Mouse (Mus musculus): ENCODE measurements around the gene Prune2.

DNA sequence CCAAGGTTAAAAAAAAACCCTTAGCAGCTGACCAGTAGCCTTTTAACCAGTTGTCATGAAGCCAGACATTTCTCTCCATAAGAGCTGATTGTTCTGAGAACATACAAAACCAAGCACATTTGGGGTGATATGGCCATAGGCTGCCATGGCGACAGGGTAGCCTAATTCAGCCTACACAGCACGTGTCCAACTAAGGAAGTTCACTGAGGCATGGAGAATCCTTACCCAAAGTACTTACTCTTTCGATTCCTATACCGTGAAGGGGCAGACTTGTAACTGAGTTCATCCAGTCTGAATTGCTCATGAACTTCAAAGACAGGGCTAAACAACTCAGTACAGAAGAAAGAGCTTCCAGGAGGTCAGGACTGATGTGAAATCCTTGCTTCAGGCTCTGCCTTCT is 299.6 kb downstream of the Prune2 start:
- TF ChIP-seq CTCF (IDR thresholded peaks at IDR 0.05; ENCODE audit: low read depth) (no peak), EP300 (IDR thresholded peaks at IDR 0.05; ENCODE audit: low read depth) (no peak)

Data from liver, postnatal 0 days (tissue).